In genomic region chr15:103085831-103086671, GRCm38 (mm10) we compare ENCODE assay signal across 8 mouse cellular contexts.
DNase-seq lines count a peak whose midpoint lies in the region; ATAC-seq and TF ChIP-seq lines count a peak whose summit lies in the region.

No protein-coding gene starts in this region.

- H3K4me2 ChIP-seq in heart, embryonic 12.5 days = peak overlapping the region; percentile 64
- peak overlapping the region; percentile 54 for H3K4me2 ChIP-seq in heart, embryonic 14.5 days (ENCODE audit: low read length)
- peak overlapping the region; percentile 59 for H3K4me2 ChIP-seq in midbrain, embryonic 15.5 days

- H3K36me3 ChIP-seq in heart, embryonic 12.5 days = no peaks in the 10 kb centered on the region
- H3K36me3 ChIP-seq in heart, embryonic 14.5 days (ENCODE audit: control insufficient read depth, insufficient read depth, low read length) = no peaks in the 10 kb centered on the region
- no peaks in the 10 kb centered on the region for H3K36me3 ChIP-seq in midbrain, embryonic 15.5 days (replicated peaks)

- H3K4me3 ChIP-seq in heart, embryonic 12.5 days = peak overlapping the region; percentile 28
- peak overlapping the region in 1 of 2 experiments; percentile 24; a peak in 2 of 4 replicates for H3K4me3 ChIP-seq in heart, embryonic 14.5 days (ENCODE audit: control insufficient read depth in 1 of 2, insufficient read depth in 1 of 2, low read depth in 1 of 2, low read length in 2 of 2)
- H3K4me3 ChIP-seq in midbrain, embryonic 15.5 days = peak overlapping the region; percentile 31

- no peak overlapping the region for H3K27ac ChIP-seq in heart, embryonic 12.5 days (ENCODE audit: poor library complexity, severe bottlenecking)
- H3K27ac ChIP-seq in heart, embryonic 14.5 days (replicated peaks in 1 of 2; ENCODE audit: control insufficient read depth in 1 of 2, insufficient read depth in 1 of 2, low read depth in 2 of 2, low read length in 2 of 2) = no peak overlapping the region
- H3K27ac ChIP-seq in midbrain, embryonic 15.5 days = no peak overlapping the region

- no peak for DNase-seq in heart, adult 11 months
- peak; percentile 71 for DNase-seq in brain, embryonic 14.5 days (ENCODE audit: low read depth)
- DNase-seq in kidney, postnatal 25 days = peak; percentile 65 to 78
- no peak for DNase-seq in thymus, postnatal 25 days
- no peak for DNase-seq in spleen, postnatal 36 days (ENCODE audit: low spot score in 2 of 2)

- 0 out of 2 replicates have a peak overlapping the region, but pooled peaks have one; percentile 20 for H3K9ac ChIP-seq in heart, embryonic 12.5 days
- no peak overlapping the region for H3K9ac ChIP-seq in heart, embryonic 14.5 days (ENCODE audit: low read length)
- peak overlapping the region; percentile 17 for H3K9ac ChIP-seq in midbrain, embryonic 15.5 days

- ATAC-seq in heart, embryonic 12.5 days (ENCODE audit: insufficient number of reproducible peaks, low FRiP score) = no peak
- no peak for ATAC-seq in heart, embryonic 14.5 days (ENCODE audit: insufficient number of reproducible peaks, insufficient read depth, low FRiP score, low read depth)
- ATAC-seq in midbrain, embryonic 15.5 days (replicated peaks) = peak; percentile 42; the same call in 1 of the 2 replicates

- no peak for TF ChIP-seq CTCF in brain, embryonic 14.5 days (IDR thresholded peaks at IDR 0.05; ENCODE audit: borderline replicate concordance, extremely low read depth, insufficient read depth, insufficient read length)

- no peak for TF ChIP-seq POLR2A in brain, embryonic 14.5 days (IDR thresholded peaks at IDR 0.05; ENCODE audit: borderline replicate concordance, extremely low read depth, insufficient read depth, insufficient read length, poor library complexity, severe bottlenecking)

- WGBS in heart, embryonic 12.5 days = 2% methylated on average over 61 of the region's 61 CpGs
- WGBS in heart, embryonic 14.5 days = 1% methylated on average over 61 of the region's 61 CpGs
- under 1% methylated on average over 61 of the region's 61 CpGs for WGBS in midbrain, embryonic 15.5 days

- H3K27me3 ChIP-seq in heart, embryonic 12.5 days (replicated peaks) = peaks cover 99% of the 10 kb centered on the region
- H3K27me3 ChIP-seq in heart, embryonic 14.5 days (ENCODE audit: control insufficient read depth, insufficient read depth, low read length) = peaks cover 100% of the 10 kb centered on the region
- H3K27me3 ChIP-seq in midbrain, embryonic 15.5 days (replicated peaks) = peaks cover 97% of the 10 kb centered on the region

- peaks cover 20% of the 10 kb centered on the region for H3K4me1 ChIP-seq in heart, embryonic 12.5 days (replicated peaks)
- H3K4me1 ChIP-seq in heart, embryonic 14.5 days (ENCODE audit: control insufficient read depth in 2 of 2, insufficient read depth in 2 of 2, low read length in 2 of 2) = peaks cover 3 to 18% of the 10 kb centered on the region in 2 experiments; a peak in 2 of 4 replicates
- H3K4me1 ChIP-seq in midbrain, embryonic 15.5 days = peaks cover 17% of the 10 kb centered on the region

- no peaks in the 10 kb centered on the region for H3K9me3 ChIP-seq in heart, embryonic 12.5 days (replicated peaks)
- H3K9me3 ChIP-seq in heart, embryonic 14.5 days (ENCODE audit: control insufficient read depth, low read length) = no peaks in the 10 kb centered on the region
- no peaks in the 10 kb centered on the region for H3K9me3 ChIP-seq in midbrain, embryonic 15.5 days

Comparison
In these comparisons a context has a peak if more than half of its experiments do, and no peak if none do; other contexts are left out.
1. DNase-seq: peak in brain, embryonic 14.5 days (single experiment) and kidney, postnatal 25 days (2 of 2); none in heart, adult 11 months (single experiment), thymus, postnatal 25 days (single experiment) and spleen, postnatal 36 days (0 of 2).
2. Peak in every context shown above with its lines, with median percentiles within 50 percentile points of each other: H3K4me2 ChIP-seq.